Mouse (Mus musculus): ENCODE measurements around the gene Tgfbr2. TPM values are rescaled to one million over a fixed set of nuclear protein-coding genes. Genes with fewer than 3 reads are reported as not detected.

The Tgfbr2 gene
- polyA plus RNA-seq, 1 experiment: 8.1 TPM

- Histone ChIP-seq H3K4me1 (ENCODE audit: control insufficient read depth, insufficient read depth, low read length) (no peaks in the 10 kb centered on the region), H3K27me3 (ENCODE audit: control insufficient read depth, insufficient read depth, low read length) (no peaks in the 10 kb centered on the region), H3K27ac (ENCODE audit: insufficient read depth, low read length) (no peak overlapping the region), H3K4me3 (replicated peaks; ENCODE audit: insufficient read depth, low read depth, low read length) (no peak overlapping the region)
- TF ChIP-seq CTCF (IDR thresholded peaks at IDR 0.05; ENCODE audit: borderline replicate concordance, insufficient read depth, low read depth, low read length): no peak
- TF ChIP-seq POLR2A (IDR thresholded peaks at IDR 0.05; ENCODE audit: borderline replicate concordance, insufficient read depth, low read length): no peak
- 93% methylated on average over 16 of the region's 16 CpGs for WGBS
- no peak for DNase-seq
These were observed 33.2 kb upstream of the Tgfbr2 start for GRCm38 (mm10) chr9:116208169-116208904.

- DNase-seq: no peak
- TF ChIP-seq CTCF (IDR thresholded peaks at IDR 0.05; ENCODE audit: borderline replicate concordance, insufficient read depth, low read depth, low read length) (no peak), POLR2A (IDR thresholded peaks at IDR 0.05; ENCODE audit: borderline replicate concordance, insufficient read depth, low read length) (no peak)
- WGBS: 80% methylated on average over 2 of the region's 2 CpGs
- no peaks in the 10 kb centered on the region for H3K4me1 ChIP-seq (ENCODE audit: control insufficient read depth, insufficient read depth, low read length)
- H3K27me3 ChIP-seq (ENCODE audit: control insufficient read depth, insufficient read depth, low read length): no peaks in the 10 kb centered on the region
- no peak overlapping the region for H3K4me3 ChIP-seq (replicated peaks; ENCODE audit: insufficient read depth, low read depth, low read length)
- no peak overlapping the region for H3K27ac ChIP-seq (ENCODE audit: insufficient read depth, low read length)
These were observed 31.7 kb upstream of the Tgfbr2 start for GRCm38 (mm10) chr9:116206901-116207300.

GRCm38 (mm10) chr9:116203675-116204074 lies 28.5 kb upstream of the Tgfbr2 start:
- TF ChIP-seq POLR2A (IDR thresholded peaks at IDR 0.05; ENCODE audit: borderline replicate concordance, insufficient read depth, low read length) (no peak), CTCF (IDR thresholded peaks at IDR 0.05; ENCODE audit: borderline replicate concordance, insufficient read depth, low read depth, low read length) (no peak)
- DNase-seq: no peak
- WGBS: 93% methylated on average over 1 of the region's 1 CpGs
- no peaks in the 10 kb centered on the region for H3K4me1 ChIP-seq (ENCODE audit: control insufficient read depth, insufficient read depth, low read length)
- no peaks in the 10 kb centered on the region for H3K27me3 ChIP-seq (ENCODE audit: control insufficient read depth, insufficient read depth, low read length)
- no peak overlapping the region for H3K27ac ChIP-seq (ENCODE audit: insufficient read depth, low read length)
- no peak overlapping the region for H3K4me3 ChIP-seq (replicated peaks; ENCODE audit: insufficient read depth, low read depth, low read length)

GRCm38 (mm10) chr9:116199127-116199526 lies 24.0 kb upstream of the Tgfbr2 start:
- TF ChIP-seq POLR2A (IDR thresholded peaks at IDR 0.05; ENCODE audit: borderline replicate concordance, insufficient read depth, low read length): no peak
- TF ChIP-seq CTCF (IDR thresholded peaks at IDR 0.05; ENCODE audit: borderline replicate concordance, insufficient read depth, low read depth, low read length): no peak
- no peaks in the 10 kb centered on the region for H3K27me3 ChIP-seq (ENCODE audit: control insufficient read depth, insufficient read depth, low read length)
- H3K4me1 ChIP-seq (ENCODE audit: control insufficient read depth, insufficient read depth, low read length): no peaks in the 10 kb centered on the region
- DNase-seq: no peak
- no peak overlapping the region for H3K4me3 ChIP-seq (replicated peaks; ENCODE audit: insufficient read depth, low read depth, low read length)
- no peak overlapping the region for H3K27ac ChIP-seq (ENCODE audit: insufficient read depth, low read length)
- WGBS: 31% methylated on average over 9 of the region's 9 CpGs

GRCm38 (mm10) chr9:116198488-116198887 lies 23.3 kb upstream of the Tgfbr2 start:
- no peak overlapping the region for H3K4me3 ChIP-seq (replicated peaks; ENCODE audit: insufficient read depth, low read depth, low read length)
- DNase-seq: no peak
- H3K27me3 ChIP-seq (ENCODE audit: control insufficient read depth, insufficient read depth, low read length): no peaks in the 10 kb centered on the region
- 36% methylated on average over 9 of the region's 9 CpGs for WGBS
- no peak overlapping the region for H3K27ac ChIP-seq (ENCODE audit: insufficient read depth, low read length)
- no peak for TF ChIP-seq POLR2A (IDR thresholded peaks at IDR 0.05; ENCODE audit: borderline replicate concordance, insufficient read depth, low read length)
- TF ChIP-seq CTCF (IDR thresholded peaks at IDR 0.05; ENCODE audit: borderline replicate concordance, insufficient read depth, low read depth, low read length): no peak
- H3K4me1 ChIP-seq (ENCODE audit: control insufficient read depth, insufficient read depth, low read length): no peaks in the 10 kb centered on the region

- H3K27me3 ChIP-seq (ENCODE audit: control insufficient read depth, insufficient read depth, low read length): no peaks in the 10 kb centered on the region
- H3K27ac ChIP-seq (ENCODE audit: insufficient read depth, low read length): no peak overlapping the region
- no peak for DNase-seq
- TF ChIP-seq POLR2A (IDR thresholded peaks at IDR 0.05; ENCODE audit: borderline replicate concordance, insufficient read depth, low read length) (no peak), CTCF (IDR thresholded peaks at IDR 0.05; ENCODE audit: borderline replicate concordance, insufficient read depth, low read depth, low read length) (no peak)
- no peak overlapping the region for H3K4me3 ChIP-seq (replicated peaks; ENCODE audit: insufficient read depth, low read depth, low read length)
- 91% methylated on average over 11 of the region's 11 CpGs for WGBS
- H3K4me1 ChIP-seq (ENCODE audit: control insufficient read depth, insufficient read depth, low read length): no peaks in the 10 kb centered on the region
These were observed 22.5 kb upstream of the Tgfbr2 start for GRCm38 (mm10) chr9:116197491-116198170.

GRCm38 (mm10) chr9:116193889-116194450 lies 18.8 kb upstream of the Tgfbr2 start:
- 81% methylated on average over 4 of the region's 4 CpGs for WGBS

GRCm38 (mm10) chr9:116193535-116193881 lies 18.3 kb upstream of the Tgfbr2 start:
- no peak for TF ChIP-seq POLR2A (IDR thresholded peaks at IDR 0.05; ENCODE audit: borderline replicate concordance, insufficient read depth, low read length)
- TF ChIP-seq CTCF (IDR thresholded peaks at IDR 0.05; ENCODE audit: borderline replicate concordance, insufficient read depth, low read depth, low read length): no peak
- no peak overlapping the region for H3K4me3 ChIP-seq (replicated peaks; ENCODE audit: insufficient read depth, low read depth, low read length)

More at GRCm38 (mm10) chr9:116193889-116194450, 18.8 kb upstream of the Tgfbr2 start:
- Histone ChIP-seq H3K4me1 (ENCODE audit: control insufficient read depth, insufficient read depth, low read length) (no peaks in the 10 kb centered on the region), H3K4me3 (replicated peaks; ENCODE audit: insufficient read depth, low read depth, low read length) (no peak overlapping the region), H3K27me3 (ENCODE audit: control insufficient read depth, insufficient read depth, low read length) (no peaks in the 10 kb centered on the region), H3K27ac (ENCODE audit: insufficient read depth, low read length) (no peak overlapping the region)
- TF ChIP-seq CTCF (IDR thresholded peaks at IDR 0.05; ENCODE audit: borderline replicate concordance, insufficient read depth, low read depth, low read length) (no peak), POLR2A (IDR thresholded peaks at IDR 0.05; ENCODE audit: borderline replicate concordance, insufficient read depth, low read length) (no peak)
- DNase-seq: no peak

More at GRCm38 (mm10) chr9:116193535-116193881, 18.3 kb upstream of the Tgfbr2 start:
- no peaks in the 10 kb centered on the region for H3K27me3 ChIP-seq (ENCODE audit: control insufficient read depth, insufficient read depth, low read length)
- DNase-seq: no peak
- H3K27ac ChIP-seq (ENCODE audit: insufficient read depth, low read length): no peak overlapping the region
- WGBS: 100% methylated on average over 1 of the region's 1 CpGs
- no peaks in the 10 kb centered on the region for H3K4me1 ChIP-seq (ENCODE audit: control insufficient read depth, insufficient read depth, low read length)

Data from cerebellum, adult 2 months (tissue).